Mouse (Mus musculus) kidney, adult 11 months (tissue): Measurements from ENCODE around the gene Abcd2.

ENCODE experiments used
- DNase-seq: peaks from one replicate; pipeline ENCODE4 v3.0.0; 2022

Abcd2 gene

GRCm38 (mm10) chr15:91153311-91153710 lies 38.3 kb downstream of the Abcd2 start:
- no peak for DNase-seq

DNA sequence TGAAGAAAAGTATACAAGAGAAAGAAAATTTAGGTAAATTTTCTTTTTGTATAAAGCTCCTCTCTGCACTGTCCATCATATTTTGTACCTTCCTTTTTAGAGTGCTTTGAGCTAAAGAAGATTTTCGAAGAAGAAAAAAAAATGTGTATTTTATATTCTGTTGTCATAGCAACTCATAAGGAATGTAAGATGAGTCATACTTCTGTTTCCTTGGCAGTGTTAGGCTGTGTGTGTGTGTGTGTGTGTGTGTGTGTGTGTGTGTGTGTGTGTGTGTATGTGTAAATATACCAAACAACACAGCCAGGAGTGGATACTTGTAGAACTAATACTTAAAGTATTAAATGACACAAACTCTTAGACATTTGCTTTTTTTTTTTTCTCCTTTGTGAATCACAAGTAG lies 39.0 kb downstream of the Abcd2 start:
- DNase-seq, result no peak

DNA sequence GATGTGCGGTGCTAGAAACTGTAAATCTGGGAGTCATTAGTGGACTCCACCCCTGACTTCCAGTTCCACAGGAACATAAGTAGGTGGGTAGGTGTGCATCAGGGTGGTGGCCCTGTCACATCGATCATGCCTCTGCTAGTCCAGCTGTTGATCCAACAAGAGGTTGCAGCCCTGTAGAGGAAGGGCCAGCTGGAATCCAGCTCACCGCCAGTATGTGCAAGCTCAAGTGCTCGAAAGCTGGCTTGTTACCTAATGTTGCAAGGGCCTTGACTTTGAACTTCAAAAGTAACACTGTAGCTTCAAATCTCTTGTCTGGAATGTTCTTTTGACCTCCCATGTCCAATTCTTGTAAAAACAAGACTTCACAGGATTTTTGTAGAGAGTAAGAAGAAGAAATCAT lies 67.0 kb downstream of the Abcd2 start:
- no peak for DNase-seq

DNA sequence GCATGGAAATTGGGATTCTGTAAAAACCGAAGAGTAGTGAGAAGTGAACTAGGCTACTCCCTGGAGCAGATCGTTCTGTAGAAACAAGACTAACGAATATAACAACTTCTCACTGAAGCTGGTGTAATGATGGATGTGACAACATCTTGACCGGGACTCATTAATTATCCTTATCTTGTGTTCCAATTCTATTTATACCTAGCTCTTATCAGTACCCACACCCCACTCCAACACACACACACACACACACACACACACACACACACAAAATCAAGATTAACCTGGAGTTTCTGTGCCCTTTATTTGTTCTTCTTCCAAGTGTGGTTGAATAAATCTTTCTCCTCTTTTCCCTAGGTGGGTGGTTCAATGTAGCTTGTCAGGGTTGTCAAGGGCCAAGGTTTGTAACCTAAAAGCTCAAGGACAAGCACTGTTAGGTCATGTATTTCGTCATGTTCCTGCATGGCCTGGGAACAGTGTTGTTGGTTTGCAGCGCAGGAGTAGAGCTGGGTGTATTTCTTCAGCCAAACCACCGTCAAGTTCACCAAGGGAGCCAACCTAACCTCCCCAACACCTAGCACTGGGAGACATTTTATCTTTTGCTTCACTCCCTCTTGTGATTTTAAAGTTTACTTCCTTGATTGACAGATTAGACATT lies 78.9 kb downstream of the Abcd2 start:
- no peak for DNase-seq

DNA sequence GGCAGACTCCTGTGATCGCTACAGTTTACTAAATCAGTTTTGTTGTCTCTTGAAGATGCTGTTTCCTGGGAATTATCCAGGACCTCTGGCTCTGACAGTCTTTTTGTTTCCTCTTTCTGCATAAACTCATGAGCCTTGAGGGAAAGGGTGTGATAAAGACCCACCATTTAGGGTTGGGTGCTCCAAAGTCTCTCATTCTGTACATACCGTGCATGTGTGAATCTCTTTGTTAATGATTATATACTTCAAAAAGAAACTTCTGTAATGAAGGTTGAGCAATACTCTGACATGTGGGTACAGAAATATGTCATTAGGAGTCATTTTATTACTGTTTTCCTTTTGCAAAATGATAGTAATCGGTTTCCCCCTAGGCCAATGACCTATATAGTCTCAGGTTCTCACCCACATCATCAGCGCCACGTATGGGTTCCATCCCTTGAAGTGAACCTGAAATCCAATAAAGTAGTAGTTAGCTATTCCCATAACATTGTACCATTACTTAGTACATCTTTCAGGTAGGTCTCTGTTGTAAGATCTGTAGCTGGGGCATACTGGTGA lies 83.4 kb downstream of the Abcd2 start:
- DNase-seq, result no peak

GRCm38 (mm10) chr15:91104934-91105333 lies 86.7 kb downstream of the Abcd2 start:
- no peak for DNase-seq

GRCm38 (mm10) chr15:91104276-91104675 lies 87.3 kb downstream of the Abcd2 start:
- DNase-seq, result no peak

DNA sequence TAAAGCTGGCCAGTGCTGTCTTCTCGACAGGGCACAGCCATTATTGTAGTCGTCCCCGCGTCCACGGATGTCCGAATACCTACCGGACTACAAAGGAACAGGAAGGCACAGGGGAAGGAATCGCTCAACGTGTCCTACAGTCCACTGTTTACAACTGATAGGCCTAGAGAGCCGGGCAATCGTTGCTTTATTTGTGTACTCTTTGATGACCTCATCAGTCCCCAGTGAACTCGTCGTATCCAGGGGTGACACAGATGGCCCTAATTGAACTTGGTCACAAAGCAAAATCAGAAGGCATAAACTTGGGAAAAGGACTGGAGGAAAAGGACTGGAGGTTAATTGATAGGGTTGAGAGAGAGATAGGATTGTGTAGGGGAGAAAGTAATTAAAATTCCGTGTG lies 87.8 kb downstream of the Abcd2 start:
- no peak for DNase-seq

DNA sequence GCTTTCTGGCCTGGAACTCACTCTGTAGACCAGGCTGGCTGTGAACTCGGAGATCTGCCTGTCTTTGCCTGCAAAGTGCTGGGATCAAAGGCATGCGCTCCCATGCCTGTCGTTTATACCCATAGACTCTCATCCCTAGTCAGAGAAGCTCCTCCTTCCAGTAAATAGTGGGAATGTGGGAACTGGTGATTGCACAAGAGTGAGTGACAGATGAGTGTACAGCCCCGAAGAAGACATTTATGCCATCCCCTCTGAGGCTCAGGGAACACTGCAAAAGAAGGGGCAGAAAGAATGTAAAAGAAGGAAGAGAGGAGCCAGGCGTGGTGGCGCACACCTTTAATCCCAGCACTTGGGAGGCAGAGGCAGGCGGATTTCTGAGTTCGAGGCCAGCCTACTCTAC lies 88.3 kb downstream of the Abcd2 start:
- DNase-seq, result no peak

- no peak for DNase-seq
Measured at GRCm38 (mm10) chr15:91096606-91097005, 95.0 kb downstream of the Abcd2 start.
